Mouse (Mus musculus): Measurements from ENCODE around the gene Naa15.

Gene Naa15

DNA sequence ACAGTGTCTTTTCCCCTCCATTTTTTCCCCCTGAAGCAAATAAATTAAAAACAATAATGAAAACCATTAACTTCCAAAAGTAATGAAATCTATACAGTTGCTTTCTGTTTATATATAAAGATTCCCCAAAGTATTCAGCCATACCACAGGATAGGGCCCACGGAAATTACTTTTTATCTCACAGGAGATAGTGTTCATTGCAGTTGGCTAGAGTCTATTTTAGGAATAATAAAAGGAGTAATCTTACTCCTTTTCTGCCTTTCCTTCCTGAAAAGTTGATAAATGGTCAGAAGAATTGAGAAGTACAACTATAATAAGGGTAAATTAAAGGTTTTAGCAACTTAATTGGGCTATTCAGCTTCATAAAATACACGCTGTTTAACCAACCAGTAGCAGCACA is 53.6 kb downstream of the Naa15 start:
- DNase-seq: no peak

GRCm38 (mm10) chr3:51475706-51476105 is 60.8 kb downstream of the Naa15 start:
- DNase-seq: no peak

GRCm38 (mm10) chr3:51479893-51480292 is 64.9 kb downstream of the Naa15 start:
- no peak for DNase-seq

DNA sequence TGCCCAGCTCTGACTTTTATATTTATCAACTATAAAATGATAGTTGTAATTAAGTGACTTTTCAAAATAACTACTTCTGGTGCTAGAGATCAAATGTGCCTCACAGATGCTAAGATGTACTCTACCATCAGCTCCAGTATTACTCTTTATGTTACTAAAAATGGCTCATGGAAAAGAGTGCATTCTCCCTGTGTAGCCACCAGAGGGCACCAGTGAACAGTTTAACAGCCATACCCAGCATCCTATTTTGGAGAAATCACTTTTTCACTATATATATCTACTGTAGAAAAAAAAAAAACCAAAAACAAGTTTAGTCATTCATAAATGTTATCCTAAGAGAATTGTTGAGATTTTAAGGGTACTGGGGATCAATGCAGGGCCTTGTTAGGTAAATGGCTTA is 66.1 kb downstream of the Naa15 start:
- DNase-seq: peak; percentile 51

DNA sequence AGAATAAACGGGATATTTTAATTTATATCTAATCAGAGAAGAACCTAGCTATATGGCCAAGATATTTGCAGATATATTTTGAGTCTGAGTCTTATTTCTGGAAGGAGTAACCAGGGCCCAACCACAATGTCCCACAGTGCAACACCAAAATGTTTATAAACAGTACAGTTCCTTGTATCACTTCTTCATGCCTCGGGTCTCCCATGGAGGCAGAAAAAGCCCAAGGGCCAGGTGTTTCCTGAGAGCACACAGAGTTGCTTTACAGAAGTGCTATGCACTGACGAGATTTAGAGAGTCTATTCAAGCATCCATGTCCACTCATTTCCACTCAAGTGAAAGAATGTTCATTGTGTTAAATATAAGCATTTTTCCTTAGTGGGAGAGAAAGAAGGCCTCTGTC is 66.9 kb downstream of the Naa15 start:
- DNase-seq: no peak

DNA sequence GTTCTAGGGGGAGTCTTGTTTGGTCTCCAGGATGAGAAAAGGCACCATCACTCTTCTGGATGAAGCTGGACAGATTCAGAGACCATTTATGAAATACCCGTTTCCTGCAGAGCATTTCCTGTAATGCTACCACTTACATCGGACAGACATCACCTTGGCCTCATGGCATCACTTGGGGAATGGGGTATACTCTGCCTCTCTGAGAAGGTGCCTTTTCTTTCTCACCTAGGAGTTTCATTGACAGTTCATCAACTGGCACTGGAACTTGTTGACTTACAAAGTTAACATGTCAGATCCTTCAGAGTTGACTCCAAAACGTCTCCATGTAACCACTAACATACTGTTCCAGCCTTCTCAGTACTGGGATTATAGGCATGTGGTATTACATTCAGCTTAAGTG is 67.8 kb downstream of the Naa15 start:
- peak; percentile 30 for DNase-seq

- DNase-seq: peak; percentile 99
These were observed 68.9 kb downstream of the Naa15 start, which contains the start of gene Rab33b for GRCm38 (mm10) chr3:51483741-51484359. Gene Rab33b (plus strand): TSS chr3:51483920.

- DNase-seq: no peak
These were observed 69.4 kb downstream of the Naa15 start for GRCm38 (mm10) chr3:51484370-51484769.

DNA sequence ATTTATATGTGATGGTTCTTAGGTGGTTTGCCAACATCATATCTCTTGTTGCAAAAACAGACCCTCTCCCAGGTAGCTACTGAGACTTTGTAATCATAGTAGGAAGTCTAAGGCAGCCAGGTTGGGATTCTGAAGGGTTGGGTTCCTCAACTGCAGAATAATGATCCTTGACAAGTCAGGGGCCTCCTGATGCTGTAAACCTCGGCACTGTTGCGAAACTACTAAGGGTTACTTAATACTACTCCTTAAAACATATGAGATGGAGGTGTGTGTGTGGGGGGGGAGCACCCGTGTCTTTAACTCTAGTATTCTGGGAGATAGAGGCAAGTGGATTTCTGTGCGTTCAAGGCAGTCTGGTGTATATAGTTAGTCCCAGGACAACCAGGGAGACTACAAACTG is 70.4 kb downstream of the Naa15 start:
- no peak for DNase-seq

DNA sequence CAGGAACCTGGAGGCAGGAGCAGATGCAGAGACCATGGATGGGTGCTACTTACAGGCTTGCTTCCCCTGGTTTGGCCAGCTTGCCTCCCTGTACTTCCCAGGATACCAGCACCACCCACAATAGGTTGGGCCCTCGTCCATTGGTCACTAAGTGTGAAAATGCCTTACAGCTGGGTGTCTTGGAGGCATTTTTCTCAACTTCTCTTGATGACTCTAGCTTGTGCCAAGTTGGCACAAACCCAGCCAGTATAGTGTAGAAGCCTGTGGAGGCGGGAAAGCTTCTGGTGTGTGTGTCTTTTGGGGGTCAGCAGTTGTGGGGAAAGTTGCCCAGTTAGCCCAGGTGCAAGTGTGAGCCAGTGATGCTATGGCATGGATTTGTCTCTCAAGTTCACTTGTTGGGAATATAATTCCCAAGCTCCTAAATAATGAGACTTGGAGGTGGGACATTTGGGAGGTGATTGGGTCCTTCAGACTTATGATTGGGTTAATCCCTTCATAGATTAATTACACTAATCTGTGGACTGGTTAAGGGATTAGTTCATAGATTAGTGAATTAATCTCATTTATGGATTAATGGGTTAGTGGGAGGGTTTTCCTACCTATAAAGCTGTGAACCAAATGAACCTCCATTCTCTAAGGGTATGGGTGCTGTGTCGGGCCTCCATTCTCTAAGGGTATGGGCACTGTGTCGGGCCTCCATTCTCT is 71.7 kb downstream of the Naa15 start:
- no peak for DNase-seq

DNA sequence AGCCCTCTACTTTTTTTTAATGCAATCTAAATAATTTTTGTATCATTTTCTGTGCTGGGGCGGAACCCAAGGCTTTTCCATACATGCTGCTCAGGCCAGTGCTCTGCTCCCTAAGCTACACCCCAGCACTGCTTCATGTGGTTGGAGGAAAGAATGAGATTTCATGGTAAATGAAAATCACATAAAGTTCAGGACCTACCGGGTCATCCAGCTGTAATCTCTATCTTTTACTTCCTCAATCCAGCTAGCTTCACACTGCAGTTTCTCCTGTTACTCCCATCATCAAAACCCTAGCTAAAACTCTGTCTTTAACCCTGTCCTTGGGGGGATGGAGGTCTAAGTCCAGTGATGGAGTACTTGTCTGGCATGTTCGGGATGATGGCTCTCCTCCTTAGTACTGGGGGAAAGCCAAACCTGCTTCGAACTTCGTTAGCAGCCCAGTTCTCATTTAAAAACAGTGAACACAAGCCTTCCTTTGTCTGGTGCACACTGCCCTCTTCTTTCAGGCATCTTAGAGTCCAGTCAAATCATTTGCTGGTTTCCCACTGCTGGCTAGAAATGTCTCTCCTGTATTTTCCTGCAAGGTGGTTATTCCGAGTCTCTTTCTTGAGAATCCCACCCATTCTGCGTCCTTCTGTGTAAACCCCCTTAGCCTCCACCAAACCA is 75.3 kb downstream of the Naa15 start:
- DNase-seq: no peak

- DNase-seq: no peak
These were observed 78.4 kb downstream of the Naa15 start for GRCm38 (mm10) chr3:51493272-51493838.

DNA sequence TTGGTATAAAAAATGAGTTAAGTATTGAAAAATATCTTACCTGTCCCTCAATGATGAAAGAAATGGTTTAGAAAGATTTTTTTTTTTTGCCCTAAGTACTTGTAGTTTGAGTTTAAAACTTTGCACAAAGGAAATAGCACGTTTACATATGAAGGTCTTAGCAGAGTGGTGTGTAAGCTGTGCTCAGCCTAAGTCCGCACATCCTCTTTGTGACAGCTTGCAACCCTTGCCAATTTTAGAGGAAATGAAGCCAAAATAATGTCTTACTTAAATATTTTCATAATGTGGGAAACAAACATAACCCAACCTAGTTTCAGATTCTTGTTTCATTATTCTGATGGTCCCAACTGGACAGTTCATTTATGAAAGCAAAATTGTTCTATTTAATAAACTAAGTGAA is 79.5 kb downstream of the Naa15 start:
- DNase-seq: no peak

- DNase-seq: no peak
These were observed 80.7 kb downstream of the Naa15 start for GRCm38 (mm10) chr3:51495646-51496045.

DNA sequence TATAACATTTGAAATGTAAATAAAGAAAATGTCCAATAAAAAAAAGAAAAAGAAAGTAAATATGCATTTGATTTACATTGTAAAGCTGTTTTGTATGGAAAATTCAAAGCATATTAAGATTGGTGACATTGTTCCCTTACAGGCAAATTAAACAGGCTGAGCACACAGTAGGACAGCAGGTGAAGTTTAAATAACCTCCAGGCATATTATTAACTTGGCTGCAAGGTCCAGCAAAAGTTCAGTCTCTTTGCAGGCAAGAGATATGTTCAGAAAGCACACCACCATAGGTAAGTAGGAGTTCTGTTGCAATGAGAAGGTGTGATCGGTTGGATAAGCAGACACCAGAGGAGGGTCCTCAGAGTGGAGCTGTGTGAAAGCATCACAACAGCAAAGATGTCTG is 83.0 kb downstream of the Naa15 start:
- DNase-seq: no peak

DNA sequence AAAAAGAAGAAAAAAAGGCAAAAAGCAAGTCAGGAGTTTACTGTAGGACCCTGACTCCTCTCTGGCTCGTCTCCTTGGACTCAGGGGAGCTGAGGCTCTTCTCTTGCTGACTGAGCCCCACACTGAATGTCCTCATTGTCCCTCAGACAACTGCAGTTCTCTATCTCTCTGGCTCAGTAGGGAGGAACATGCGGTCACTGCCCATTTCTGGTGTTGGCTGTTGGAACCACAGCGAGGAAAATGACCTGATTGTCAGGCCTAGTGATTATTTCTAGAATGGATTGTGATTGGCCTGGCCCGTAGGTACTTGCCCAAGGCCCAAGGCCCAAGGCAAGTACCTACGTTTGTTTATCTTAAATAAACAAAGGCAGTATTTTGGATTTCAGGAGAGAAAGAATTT is 83.7 kb downstream of the Naa15 start:
- no peak for DNase-seq

DNA sequence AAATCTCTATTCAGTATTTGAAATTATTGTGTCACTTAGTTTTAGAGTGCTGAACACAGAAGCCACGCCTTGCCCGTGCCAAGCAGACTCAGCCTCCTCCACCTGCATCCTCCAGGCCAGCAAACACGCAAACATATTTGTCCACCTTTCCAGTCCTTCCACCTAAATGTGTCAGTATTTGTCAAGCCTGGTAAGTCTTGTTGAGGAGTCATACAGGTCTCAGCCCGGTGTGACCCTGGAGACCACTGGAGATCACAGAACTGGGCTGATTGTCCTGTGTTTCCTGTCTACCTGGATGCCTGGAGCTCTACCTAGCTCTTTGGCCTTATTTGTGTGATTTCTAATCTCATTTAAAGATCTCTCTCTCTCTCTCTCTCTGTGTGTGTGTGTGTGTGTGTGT is 84.9 kb downstream of the Naa15 start:
- no peak for DNase-seq

- no peak for DNase-seq
These were observed 89.5 kb downstream of the Naa15 start for GRCm38 (mm10) chr3:51504385-51504952.

DNA sequence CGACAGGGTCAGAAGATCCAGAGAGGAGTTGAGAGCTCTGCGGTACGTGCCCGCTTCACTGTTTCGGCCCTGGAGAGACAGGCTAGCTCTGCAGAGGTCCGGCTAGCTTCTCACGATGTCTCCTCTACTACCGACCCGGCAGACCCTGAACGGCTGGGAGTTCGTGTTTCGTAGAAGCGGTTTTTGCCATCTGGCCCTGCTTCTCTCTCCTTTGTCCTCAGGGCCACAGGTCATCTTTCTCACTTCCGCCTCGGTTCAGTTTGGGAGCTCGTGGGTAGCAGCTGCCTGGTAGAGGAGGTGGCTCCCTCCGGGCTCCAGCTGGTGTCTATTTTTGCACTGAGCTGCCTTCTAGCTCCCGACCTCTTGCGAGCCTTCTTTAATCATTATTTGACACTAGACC is 90.5 kb downstream of the Naa15 start:
- no peak for DNase-seq

GRCm38 (mm10) chr3:51510903-51511302 is 96.0 kb downstream of the Naa15 start:
- DNase-seq: peak; percentile 81

DNA sequence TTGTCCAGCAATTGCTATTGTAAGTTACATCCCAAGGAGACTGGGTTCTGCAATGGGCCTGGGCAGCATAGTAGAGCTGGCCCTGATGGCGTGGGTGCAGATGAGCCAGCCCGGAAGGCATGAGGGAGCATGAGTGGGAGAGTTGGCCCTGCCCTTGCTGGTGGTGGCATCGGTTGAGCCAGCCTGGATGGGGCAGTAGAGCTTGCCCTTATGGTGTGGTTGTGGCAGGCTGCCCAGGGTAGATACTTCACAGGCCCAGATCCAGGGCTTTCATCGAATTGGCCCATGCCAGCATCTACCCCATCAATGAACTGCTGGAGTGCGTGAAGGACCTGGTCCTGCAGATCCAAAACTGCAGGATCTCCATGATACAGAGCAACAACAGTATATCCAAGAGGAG is 97.0 kb downstream of the Naa15 start:
- DNase-seq: peak; percentile 64

DNA sequence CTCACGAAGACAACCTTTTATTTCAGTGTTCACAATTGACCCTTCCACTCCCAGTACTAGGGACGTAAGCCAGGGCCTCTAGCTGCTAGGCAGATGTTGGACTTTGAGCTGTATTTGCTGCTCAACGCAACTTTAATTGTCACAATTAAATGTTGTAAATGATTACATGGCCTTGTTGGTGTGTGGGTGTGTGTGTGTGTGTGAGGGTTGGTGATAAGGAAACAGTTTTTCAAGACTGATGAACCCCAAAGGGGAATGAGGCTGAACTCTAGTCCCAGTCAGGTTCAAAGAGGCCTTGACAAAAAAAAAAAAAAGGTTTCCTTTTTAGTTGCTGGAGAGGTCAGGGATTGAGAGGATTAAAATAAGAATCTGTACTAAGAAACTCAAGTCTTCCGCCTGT is 102.5 kb downstream of the Naa15 start:
- DNase-seq: no peak

Measured in cerebellum, adult 9-11 months (tissue).